Mouse (Mus musculus) stomach, embryonic 15.5 days (tissue): ENCODE data around the gene Grin3b. TPM values are rescaled to one million over a fixed set of nuclear protein-coding genes. Genes with fewer than 3 reads are reported as not detected.

Experiments used
- ATAC-seq: fragments of 200-750 bp; cut with Nextera tagmentation; 2 replicates; pipeline ENCODE4 v1.8.0; 2017; ENCODE audit warnings: low read depth, moderate number of reproducible peaks, moderate TSS enrichment; ENCODE audit not compliant: insufficient read depth, low FRiP score
- H3K27ac ChIP-seq: fragments of 300-500 bp; sonication (generic); 2 replicates; pipeline ENCODE4 v1.5.1; 2015; ENCODE audit warnings: mild to moderate bottlenecking, inconsistent platforms
- H3K27me3 ChIP-seq: fragments of 300-500 bp; sonication (generic); replicated peaks from 2 replicates; pipeline ENCODE4 v1.6.1; 2015; ENCODE audit warnings: inconsistent platforms
- H3K36me3 ChIP-seq: fragments of 300-500 bp; sonication (generic); 2 replicates; pipeline ENCODE4 v1.6.1; 2015; ENCODE audit warnings: inconsistent platforms
- H3K4me1 ChIP-seq: fragments of 300-500 bp; sonication (generic); 2 replicates; pipeline ENCODE4 v1.6.1; 2015; ENCODE audit warnings: inconsistent platforms
- H3K4me2 ChIP-seq: fragments of 300-500 bp; sonication (generic); 2 replicates; pipeline ENCODE4 v1.6.1; 2015; ENCODE audit warnings: mild to moderate bottlenecking, inconsistent platforms
- H3K4me3 ChIP-seq: fragments of 300-500 bp; sonication (generic); replicated peaks from 2 replicates; pipeline ENCODE4 v1.5.1; 2015; ENCODE audit warnings: inconsistent platforms
- H3K9ac ChIP-seq: fragments of 300-500 bp; sonication (generic); 2 replicates; pipeline ENCODE4 v1.6.1; 2015; ENCODE audit warnings: inconsistent platforms
- H3K9me3 ChIP-seq: fragments of 300-500 bp; sonication (generic); 2 replicates; pipeline ENCODE4 v1.6.1; 2016; ENCODE audit warnings: inconsistent platforms
- WGBS: fragments of 180-500 bp; shearing (Covaris S2); methylation state at CpG from one replicate; pipeline ENCODE4 v1.1.7; 2015; 5-methylcytosine and 5-hydroxymethylcytosine counted together
- polyA plus RNA-seq: library from polyadenylated mRNA; unstranded; fragments of >200 nt; fragmentation: Nextera tagmentation; extraction: Ambion mirVana; gene quantifications from 2 replicates; pipeline ENCODE4 v1.2.1, GENCODE M21; 2015

Gene Grin3b
- polyA plus RNA-seq, 1 experiment from 2014 or later: 0.27 TPM

DNA sequence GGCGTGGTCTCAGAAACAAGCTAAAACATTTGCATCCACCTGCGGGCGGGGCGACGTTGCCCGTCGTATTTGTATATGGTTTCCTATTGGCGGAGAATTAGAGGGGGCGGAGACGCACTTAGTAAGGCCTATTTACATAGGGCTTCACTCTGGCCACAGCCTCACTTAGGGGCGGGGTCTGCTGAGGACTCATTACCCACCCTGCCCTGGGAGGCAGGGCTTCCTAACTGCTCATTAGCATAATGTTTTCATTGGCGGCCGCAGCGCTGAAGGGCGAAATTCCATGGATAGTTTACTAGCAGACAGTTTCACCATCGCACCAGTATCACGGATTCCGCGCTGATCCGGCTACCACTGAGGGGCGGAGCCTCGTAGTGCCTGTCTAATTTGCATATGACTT, 14.4 kb downstream of the Grin3b start:
- ATAC-seq: peak; percentile 91
- peak overlapping the region; percentile 73 for H3K4me3 ChIP-seq
- WGBS: under 1% methylated on average over 22 of the region's 22 CpGs
- H3K4me2 ChIP-seq: peak overlapping the region; percentile 85
- no peaks in the 10 kb centered on the region for H3K27me3 ChIP-seq
- H3K4me1 ChIP-seq: peaks cover 46% of the 10 kb centered on the region
- H3K36me3 ChIP-seq: peaks cover 4% of the 10 kb centered on the region; the same call in 1 of the 2 replicates
- no peaks in the 10 kb centered on the region for H3K9me3 ChIP-seq
- H3K9ac ChIP-seq: peak overlapping the region; percentile 55
- H3K27ac ChIP-seq: peak overlapping the region; percentile 99

DNA sequence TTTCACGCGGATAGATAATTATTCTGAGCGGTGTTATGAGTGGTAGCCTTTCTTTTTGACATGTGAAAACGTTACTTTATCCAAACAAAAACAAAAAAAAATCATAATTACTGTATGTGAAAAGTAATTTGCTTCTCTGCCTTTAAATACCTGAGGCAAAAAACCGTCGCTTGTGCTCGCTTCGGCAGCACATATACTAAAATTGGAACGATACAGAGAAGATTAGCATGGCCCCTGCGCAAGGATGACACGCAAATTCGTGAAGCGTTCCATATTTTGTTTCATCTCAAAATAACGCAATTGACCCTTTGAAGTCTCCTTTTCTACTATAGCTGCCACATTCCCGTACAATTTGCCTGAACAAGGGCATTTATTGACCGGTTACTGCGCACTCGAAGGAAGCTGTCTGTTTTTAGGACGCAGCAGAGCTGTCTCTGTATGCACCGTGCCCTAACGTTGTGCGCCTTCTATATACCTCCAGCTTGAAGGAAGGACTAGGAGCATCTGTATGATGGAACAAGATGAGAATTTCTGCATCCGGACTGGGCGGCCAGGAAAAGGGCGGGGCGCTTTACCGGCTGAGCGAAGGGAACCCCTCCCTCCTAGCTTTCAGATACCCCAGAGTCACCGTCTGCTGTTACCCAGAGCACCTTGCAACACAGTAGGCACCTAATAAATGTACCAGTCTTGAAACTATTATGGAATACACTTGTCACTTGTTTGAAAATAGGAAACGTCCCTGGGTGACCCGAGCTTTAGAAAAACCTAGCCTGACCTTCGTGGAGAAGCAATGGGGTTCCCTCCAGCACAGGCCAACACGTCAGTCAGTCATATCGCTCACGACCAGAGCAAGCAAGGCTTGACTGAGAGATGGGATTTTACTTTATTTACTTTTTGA, 15.1 kb downstream of the Grin3b start:
- H3K9me3 ChIP-seq: no peaks in the 10 kb centered on the region
- H3K4me1 ChIP-seq: peaks cover 49% of the 10 kb centered on the region
- peak overlapping the region; percentile 85 for H3K4me2 ChIP-seq
- H3K4me3 ChIP-seq: peak overlapping the region; percentile 73
- ATAC-seq: no peak
- H3K27me3 ChIP-seq: no peaks in the 10 kb centered on the region
- WGBS: 2% methylated on average over 35 of the region's 35 CpGs
- peak overlapping the region; percentile 55 for H3K9ac ChIP-seq
- H3K36me3 ChIP-seq: peaks cover 4% of the 10 kb centered on the region; the same call in 1 of the 2 replicates
- peak overlapping the region; percentile 99 for H3K27ac ChIP-seq

GRCm38 (mm10) chr10:79986232-79986878, 15.8 kb downstream of the Grin3b start:
- Histone ChIP-seq H3K9me3 (no peaks in the 10 kb centered on the region), H3K27me3 (no peaks in the 10 kb centered on the region), H3K4me1 (peaks cover 49% of the 10 kb centered on the region), H3K4me2 (peak overlapping the region; percentile 85), H3K9ac (peak overlapping the region; percentile 55; the same call in 1 of the 2 replicates), H3K27ac (peak overlapping the region; percentile 99), H3K36me3 (peaks cover 8% of the 10 kb centered on the region), H3K4me3 (peak overlapping the region; percentile 73)
- 22% methylated on average over 6 of the region's 6 CpGs for WGBS
- no peak for ATAC-seq

DNA sequence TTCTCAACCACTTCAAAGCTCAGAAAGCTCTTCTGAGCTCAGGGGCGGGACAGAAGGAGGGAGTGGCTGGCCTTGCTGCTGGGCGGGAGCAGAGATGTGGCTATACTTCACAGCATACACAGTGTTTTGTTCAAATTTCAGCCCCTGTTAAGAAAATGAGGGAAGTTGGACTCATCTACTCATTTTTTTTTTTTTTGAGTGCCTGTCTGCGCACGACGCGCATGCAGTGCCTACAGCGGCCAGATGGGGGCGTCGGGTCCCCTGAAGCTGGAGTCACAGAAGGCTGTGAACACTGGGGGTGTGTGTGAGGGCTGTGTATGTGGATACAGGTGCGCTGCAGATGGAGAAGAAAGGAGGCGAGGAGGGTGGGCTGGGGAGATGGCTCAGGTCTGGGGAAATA, 16.4 kb downstream of the Grin3b start:
- 3% methylated on average over 11 of the region's 11 CpGs for WGBS
- Histone ChIP-seq H3K27me3 (no peaks in the 10 kb centered on the region), H3K27ac (peak overlapping the region; percentile 99), H3K4me2 (peak overlapping the region; percentile 85), H3K4me3 (peak overlapping the region; percentile 63; the same call in 1 of the 2 replicates), H3K9me3 (no peaks in the 10 kb centered on the region), H3K36me3 (peaks cover 12% of the 10 kb centered on the region), H3K4me1 (peaks cover 49% of the 10 kb centered on the region), H3K9ac (0 out of 2 replicates have a peak overlapping the region, but pooled peaks have one; percentile 76)
- ATAC-seq: no peak

GRCm38 (mm10) chr10:79987771-79988505, 17.4 kb downstream of the Grin3b start:
- Histone ChIP-seq H3K9me3 (no peaks in the 10 kb centered on the region), H3K9ac (peak overlapping the region; percentile 76), H3K27me3 (no peaks in the 10 kb centered on the region), H3K36me3 (peaks cover 19% of the 10 kb centered on the region), H3K27ac (peak overlapping the region; percentile 99), H3K4me1 (peaks cover 46% of the 10 kb centered on the region), H3K4me2 (peak overlapping the region; percentile 85), H3K4me3 (peak overlapping the region; percentile 63)
- ATAC-seq: no peak
- 9% methylated on average over 27 of the region's 27 CpGs for WGBS

- peak within 1 kb of the TSS; percentile 63 for H3K4me3 ChIP-seq
- H3K9ac ChIP-seq: peak within 1 kb of the TSS; percentile 76
- WGBS: under 1% methylated on average over 59 of the region's 59 CpGs
- peaks cover 27% of the 10 kb centered on the region for H3K36me3 ChIP-seq
- H3K4me2 ChIP-seq: peak within 1 kb of the TSS; percentile 85
- H3K4me1 ChIP-seq: peaks cover 39% of the 10 kb centered on the region
- peak within 1 kb of the TSS; percentile 99 for H3K27ac ChIP-seq
- ATAC-seq: peak; percentile 5; the same call in 1 of the 2 replicates
- H3K9me3 ChIP-seq: no peaks in the 10 kb centered on the region
- no peaks in the 10 kb centered on the region for H3K27me3 ChIP-seq
Observed at GRCm38 (mm10) chr10:79988506-79989271, 18.2 kb downstream of the Grin3b start, which contains the start of gene Cnn2. Gene Cnn2, plus strand, starts transcription at chr10:79988584.

DNA sequence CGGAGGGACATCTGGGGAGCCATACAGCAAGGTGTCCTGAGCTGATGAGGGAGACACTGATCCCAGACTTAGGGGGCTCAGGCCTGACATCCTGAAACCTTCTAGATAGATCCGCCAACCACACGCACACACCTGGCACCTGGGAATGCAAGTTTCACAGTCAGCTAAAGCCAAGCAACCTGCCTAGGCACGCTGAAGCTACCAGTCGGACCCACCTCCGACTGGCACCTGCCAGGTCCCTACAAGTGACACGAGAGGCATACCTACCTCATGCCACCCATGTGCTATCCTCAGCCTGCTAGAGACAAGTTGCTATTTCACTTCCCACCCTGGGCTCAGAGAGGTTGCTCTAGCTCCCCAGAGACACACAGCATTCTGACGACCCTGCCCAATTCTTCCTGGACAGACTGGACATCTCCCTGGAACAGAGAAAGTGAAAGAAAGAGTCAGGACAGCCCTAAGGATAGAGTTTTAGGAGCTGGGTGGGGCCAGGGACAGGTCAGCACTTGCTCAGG, 18.8 kb downstream of the Grin3b start:
- H3K4me2 ChIP-seq: peak overlapping the region; percentile 85
- 23% methylated on average over 8 of the region's 8 CpGs for WGBS
- peak overlapping the region; percentile 63 for H3K4me3 ChIP-seq
- H3K36me3 ChIP-seq: peaks cover 29% of the 10 kb centered on the region
- H3K4me1 ChIP-seq: peaks cover 39% of the 10 kb centered on the region
- no peak for ATAC-seq
- no peaks in the 10 kb centered on the region for H3K27me3 ChIP-seq
- no peaks in the 10 kb centered on the region for H3K9me3 ChIP-seq
- peak overlapping the region; percentile 99 for H3K27ac ChIP-seq
- peak overlapping the region; percentile 76 for H3K9ac ChIP-seq

DNA sequence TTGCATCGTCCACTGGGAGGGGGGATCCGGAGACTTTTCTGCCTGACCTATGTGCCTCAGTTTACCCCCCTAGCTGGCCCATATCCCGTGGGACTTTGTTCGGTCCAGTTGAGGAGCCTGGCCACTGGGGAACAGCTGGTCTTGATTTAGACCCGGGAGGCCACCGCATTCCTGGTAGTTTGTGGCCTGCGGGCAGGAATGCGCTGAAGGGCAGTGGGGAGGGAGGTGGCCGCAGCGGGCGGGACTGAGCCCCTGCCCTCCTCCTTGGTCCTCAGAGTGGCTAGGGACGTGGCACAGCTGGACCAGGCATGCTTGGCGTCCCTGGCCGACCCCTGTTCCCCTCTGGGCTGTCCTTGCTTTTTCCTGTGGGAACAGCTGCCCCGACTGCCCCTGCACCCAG, 19.4 kb downstream of the Grin3b start:
- Histone ChIP-seq H3K36me3 (peaks cover 34% of the 10 kb centered on the region), H3K27me3 (no peaks in the 10 kb centered on the region), H3K4me2 (peak overlapping the region; percentile 85), H3K27ac (peak overlapping the region; percentile 99), H3K4me3 (peak overlapping the region; percentile 63), H3K9me3 (no peaks in the 10 kb centered on the region), H3K9ac (peak overlapping the region; percentile 23; the same call in 1 of the 2 replicates), H3K4me1 (peaks cover 39% of the 10 kb centered on the region)
- no peak for ATAC-seq
- WGBS: 20% methylated on average over 15 of the region's 15 CpGs

GRCm38 (mm10) chr10:79991099-79991498, 20.6 kb downstream of the Grin3b start:
- H3K4me2 ChIP-seq: peak overlapping the region; percentile 85
- peak overlapping the region; percentile 63 for H3K4me3 ChIP-seq
- H3K9ac ChIP-seq: no peak overlapping the region
- peaks cover 33% of the 10 kb centered on the region for H3K4me1 ChIP-seq
- H3K27me3 ChIP-seq: no peaks in the 10 kb centered on the region
- WGBS: 73% methylated on average over 12 of the region's 12 CpGs
- H3K27ac ChIP-seq: no peak overlapping the region
- peaks cover 37% of the 10 kb centered on the region for H3K36me3 ChIP-seq
- ATAC-seq: no peak
- no peaks in the 10 kb centered on the region for H3K9me3 ChIP-seq

DNA sequence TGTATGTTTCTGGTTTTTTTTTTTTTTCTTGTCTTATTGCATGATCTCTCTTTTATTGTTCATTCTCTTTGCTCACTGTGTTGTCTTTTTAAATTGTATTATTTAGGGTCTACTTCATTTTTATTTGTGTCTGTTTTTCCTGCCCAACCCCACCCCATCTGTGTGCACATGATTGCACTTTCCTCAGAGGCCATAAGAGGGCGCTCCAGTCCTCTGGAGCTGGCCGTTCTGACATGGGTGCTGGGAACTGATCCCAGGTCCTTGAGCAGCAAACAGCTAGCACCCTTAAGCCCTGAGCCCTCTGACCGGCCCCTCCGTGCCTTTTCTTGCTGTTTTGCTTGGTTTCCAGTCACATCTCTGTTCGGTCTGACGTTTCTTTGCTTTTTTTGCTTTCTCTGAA, 21.0 kb downstream of the Grin3b start:
- H3K27ac ChIP-seq: no peak overlapping the region
- no peak overlapping the region for H3K4me3 ChIP-seq
- H3K9ac ChIP-seq: no peak overlapping the region
- H3K36me3 ChIP-seq: peaks cover 37% of the 10 kb centered on the region
- H3K27me3 ChIP-seq: no peaks in the 10 kb centered on the region
- peak overlapping the region; percentile 85; the same call in 1 of the 2 replicates for H3K4me2 ChIP-seq
- H3K9me3 ChIP-seq: no peaks in the 10 kb centered on the region
- no peak for ATAC-seq
- H3K4me1 ChIP-seq: peaks cover 29% of the 10 kb centered on the region
- WGBS: 86% methylated on average over 6 of the region's 6 CpGs
